Mouse (Mus musculus): ENCODE measurements around the gene Ralgapa2. TPM values are rescaled to one million over a fixed set of nuclear protein-coding genes. Genes with fewer than 3 reads are reported as not detected.

Gene Ralgapa2
- polyA plus RNA-seq, 1 experiment from 2014 or later, result 11.5 TPM

- 0 out of 2 replicates have a peak, but pooled peaks cover 6% of the 10 kb centered on the region for H3K4me1 ChIP-seq
- no peak overlapping the region for H3K4me3 ChIP-seq
- no peaks in the 10 kb centered on the region for H3K9me3 ChIP-seq
- H3K36me3 ChIP-seq, result no peaks in the 10 kb centered on the region
- no peaks in the 10 kb centered on the region for H3K27me3 ChIP-seq (ENCODE audit: insufficient read depth, poor library complexity, severe bottlenecking)
- no peak overlapping the region for H3K27ac ChIP-seq
- WGBS, result 69% methylated on average over 2 of the region's 2 CpGs
- no peak for DNase-seq (ENCODE audit: low spot score)
These were observed 148.7 kb downstream of the Ralgapa2 start for GRCm38 (mm10) chr2:146363483-146363882.

- whole genome bisulfite sequencing, result 84% methylated on average over 1 of the region's 1 CpGs
These were observed 149.2 kb downstream of the Ralgapa2 start for GRCm38 (mm10) chr2:146362932-146363331.

GRCm38 (mm10) chr2:146361969-146362368, 150.2 kb downstream of the Ralgapa2 start:
- H3K4me1 ChIP-seq, result 0 out of 2 replicates have a peak, but pooled peaks cover 6% of the 10 kb centered on the region
- no peaks in the 10 kb centered on the region for H3K36me3 ChIP-seq
- no peaks in the 10 kb centered on the region for H3K27me3 ChIP-seq (ENCODE audit: insufficient read depth, poor library complexity, severe bottlenecking)
- 75% methylated on average over 4 of the region's 4 CpGs for WGBS
- DNase-seq (ENCODE audit: low spot score), result no peak
- H3K27ac ChIP-seq, result no peak overlapping the region
- H3K9me3 ChIP-seq, result no peaks in the 10 kb centered on the region
- no peak overlapping the region for H3K4me3 ChIP-seq

More at GRCm38 (mm10) chr2:146362932-146363331, 149.2 kb downstream of the Ralgapa2 start:
- H3K9me3 ChIP-seq, result no peaks in the 10 kb centered on the region
- H3K36me3 ChIP-seq, result no peaks in the 10 kb centered on the region
- H3K4me1 ChIP-seq, result 0 out of 2 replicates have a peak, but pooled peaks cover 6% of the 10 kb centered on the region
- H3K27me3 ChIP-seq (ENCODE audit: insufficient read depth, poor library complexity, severe bottlenecking), result no peaks in the 10 kb centered on the region
- no peak for DNase-seq (ENCODE audit: low spot score)
- no peak overlapping the region for H3K27ac ChIP-seq
- no peak overlapping the region for H3K4me3 ChIP-seq

- Histone ChIP-seq H3K4me1 (0 out of 2 replicates have a peak, but pooled peaks cover 6% of the 10 kb centered on the region), H3K4me3 (no peak overlapping the region), H3K36me3 (no peaks in the 10 kb centered on the region), H3K27me3 (ENCODE audit: insufficient read depth, poor library complexity, severe bottlenecking) (no peaks in the 10 kb centered on the region), H3K27ac (no peak overlapping the region), H3K9me3 (no peaks in the 10 kb centered on the region)
- no peak for DNase-seq (ENCODE audit: low spot score)
- 56% methylated on average over 3 of the region's 3 CpGs for WGBS
These were observed 151.1 kb downstream of the Ralgapa2 start for GRCm38 (mm10) chr2:146361076-146361475.

GRCm38 (mm10) chr2:146359676-146360075, 152.5 kb downstream of the Ralgapa2 start:
- 89% methylated on average over 2 of the region's 2 CpGs for WGBS
- no peaks in the 10 kb centered on the region for H3K9me3 ChIP-seq
- H3K27me3 ChIP-seq (ENCODE audit: insufficient read depth, poor library complexity, severe bottlenecking), result no peaks in the 10 kb centered on the region
- no peak for DNase-seq (ENCODE audit: low spot score)
- H3K36me3 ChIP-seq, result no peaks in the 10 kb centered on the region
- H3K27ac ChIP-seq, result no peak overlapping the region
- 0 out of 2 replicates have a peak, but pooled peaks cover 6% of the 10 kb centered on the region for H3K4me1 ChIP-seq
- no peak overlapping the region for H3K4me3 ChIP-seq

- 76% methylated on average over 6 of the region's 6 CpGs for WGBS
- Histone ChIP-seq H3K27me3 (ENCODE audit: insufficient read depth, poor library complexity, severe bottlenecking) (no peaks in the 10 kb centered on the region), H3K36me3 (peaks cover 8% of the 10 kb centered on the region; the same call in 1 of the 2 replicates), H3K4me1 (no peaks in the 10 kb centered on the region), H3K27ac (no peak overlapping the region), H3K4me3 (no peak overlapping the region), H3K9me3 (no peaks in the 10 kb centered on the region)
- no peak for DNase-seq (ENCODE audit: low spot score)
These were observed 155.6 kb downstream of the Ralgapa2 start for GRCm38 (mm10) chr2:146356524-146356923.

GRCm38 (mm10) chr2:146350230-146350629, 161.9 kb downstream of the Ralgapa2 start:
- H3K36me3 ChIP-seq, result peaks cover 33% of the 10 kb centered on the region; the same call in 1 of the 2 replicates
- 87% methylated on average over 5 of the region's 5 CpGs for WGBS
- H3K27ac ChIP-seq, result no peak overlapping the region
- no peaks in the 10 kb centered on the region for H3K4me1 ChIP-seq
- no peaks in the 10 kb centered on the region for H3K27me3 ChIP-seq (ENCODE audit: insufficient read depth, poor library complexity, severe bottlenecking)
- H3K9me3 ChIP-seq, result no peaks in the 10 kb centered on the region
- no peak for DNase-seq (ENCODE audit: low spot score)
- no peak overlapping the region for H3K4me3 ChIP-seq

- H3K4me3 ChIP-seq, result no peak overlapping the region
- no peaks in the 10 kb centered on the region for H3K4me1 ChIP-seq
- DNase-seq (ENCODE audit: low spot score), result no peak
- H3K36me3 ChIP-seq, result peaks cover 38% of the 10 kb centered on the region; the same call in 1 of the 2 replicates
- no peaks in the 10 kb centered on the region for H3K9me3 ChIP-seq
- no peak overlapping the region for H3K27ac ChIP-seq
- H3K27me3 ChIP-seq (ENCODE audit: insufficient read depth, poor library complexity, severe bottlenecking), result no peaks in the 10 kb centered on the region
- 86% methylated on average over 2 of the region's 2 CpGs for WGBS
These were observed 164.2 kb downstream of the Ralgapa2 start for GRCm38 (mm10) chr2:146347942-146348341.

- 98% methylated on average over 4 of the region's 4 CpGs for WGBS
- H3K9me3 ChIP-seq, result no peaks in the 10 kb centered on the region
- H3K27ac ChIP-seq, result no peak overlapping the region
- H3K4me1 ChIP-seq, result no peaks in the 10 kb centered on the region
- H3K27me3 ChIP-seq (ENCODE audit: insufficient read depth, poor library complexity, severe bottlenecking), result no peaks in the 10 kb centered on the region
- H3K36me3 ChIP-seq, result peaks cover 18% of the 10 kb centered on the region
- no peak overlapping the region for H3K4me3 ChIP-seq
- DNase-seq (ENCODE audit: low spot score), result no peak
These were observed 172.1 kb downstream of the Ralgapa2 start for GRCm38 (mm10) chr2:146340090-146340489.

GRCm38 (mm10) chr2:146337540-146337939, 174.6 kb downstream of the Ralgapa2 start:
- Histone ChIP-seq H3K27ac (no peak overlapping the region), H3K9me3 (no peaks in the 10 kb centered on the region), H3K36me3 (peaks cover 16% of the 10 kb centered on the region), H3K4me3 (no peak overlapping the region), H3K4me1 (no peaks in the 10 kb centered on the region), H3K27me3 (ENCODE audit: insufficient read depth, poor library complexity, severe bottlenecking) (no peaks in the 10 kb centered on the region)
- no peak for DNase-seq (ENCODE audit: low spot score)
- 62% methylated on average over 1 of the region's 1 CpGs for WGBS

- 76% methylated on average over 5 of the region's 5 CpGs for WGBS
- H3K27me3 ChIP-seq (ENCODE audit: insufficient read depth, poor library complexity, severe bottlenecking), result no peaks in the 10 kb centered on the region
- H3K9me3 ChIP-seq, result no peaks in the 10 kb centered on the region
- H3K4me3 ChIP-seq, result no peak overlapping the region
- no peak overlapping the region for H3K27ac ChIP-seq
- no peak for DNase-seq (ENCODE audit: low spot score)
- no peaks in the 10 kb centered on the region for H3K4me1 ChIP-seq
- 0 out of 2 replicates have a peak, but pooled peaks cover 2% of the 10 kb centered on the region for H3K36me3 ChIP-seq
These were observed 180.2 kb downstream of the Ralgapa2 start for GRCm38 (mm10) chr2:146331894-146332476.

- H3K4me1 ChIP-seq, result no peaks in the 10 kb centered on the region
- H3K4me3 ChIP-seq, result no peak overlapping the region
- no peak for DNase-seq (ENCODE audit: low spot score)
- no peaks in the 10 kb centered on the region for H3K27me3 ChIP-seq (ENCODE audit: insufficient read depth, poor library complexity, severe bottlenecking)
- no peak overlapping the region for H3K27ac ChIP-seq
- 61% methylated on average over 8 of the region's 8 CpGs for WGBS
- H3K9me3 ChIP-seq, result no peaks in the 10 kb centered on the region
- H3K36me3 ChIP-seq, result 0 out of 2 replicates have a peak, but pooled peaks cover 2% of the 10 kb centered on the region
These were observed 181.3 kb downstream of the Ralgapa2 start for GRCm38 (mm10) chr2:146330772-146331281.

GRCm38 (mm10) chr2:146330101-146330500, 182.0 kb downstream of the Ralgapa2 start:
- Histone ChIP-seq H3K27ac (no peak overlapping the region), H3K27me3 (ENCODE audit: insufficient read depth, poor library complexity, severe bottlenecking) (no peaks in the 10 kb centered on the region), H3K4me1 (no peaks in the 10 kb centered on the region), H3K36me3 (0 out of 2 replicates have a peak, but pooled peaks cover 2% of the 10 kb centered on the region), H3K4me3 (no peak overlapping the region), H3K9me3 (no peaks in the 10 kb centered on the region)
- DNase-seq (ENCODE audit: low spot score), result no peak
- 87% methylated on average over 1 of the region's 1 CpGs for WGBS

Data from heart, embryonic 10.5 days (tissue).